Mouse (Mus musculus): Measurements from ENCODE around the gene Slfn2. TPM values are rescaled to one million over a fixed set of nuclear protein-coding genes. Genes with fewer than 3 reads are reported as not detected.

Gene Slfn2
- total RNA-seq, 2 experiments from 2014 or later, result 39.4 to 43.8 TPM

DNA sequence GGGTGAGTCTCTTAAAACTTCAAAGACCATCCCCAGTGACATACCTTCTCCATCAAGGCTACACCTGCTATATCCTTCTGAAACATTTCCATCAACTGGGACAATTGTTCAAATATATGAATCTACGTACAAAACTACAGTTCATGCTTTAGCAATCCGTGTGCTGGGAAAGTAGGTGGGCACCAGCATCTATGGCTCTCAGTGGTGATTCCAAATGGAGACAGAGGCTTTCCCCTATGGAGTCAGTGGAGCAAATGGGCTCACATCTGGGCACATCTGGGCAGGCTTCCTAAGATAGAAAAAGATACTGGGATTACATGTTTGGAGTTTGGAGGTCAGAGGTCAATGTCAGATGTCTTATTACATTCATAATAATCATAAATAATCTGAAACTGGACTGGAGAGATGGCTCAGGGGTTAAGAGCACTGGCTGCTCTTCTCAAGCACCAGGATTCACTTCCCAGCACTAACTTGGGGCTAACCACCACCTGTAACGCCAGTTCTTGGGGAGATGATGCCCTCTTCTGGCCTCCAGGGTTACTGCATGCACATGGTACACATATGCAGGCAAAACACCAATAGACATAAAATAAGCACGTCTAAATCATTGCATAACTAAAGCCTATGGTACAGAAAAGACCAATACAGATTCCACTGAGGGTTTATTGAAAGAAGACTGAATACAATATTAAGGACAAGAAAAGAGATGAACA, 3.2 kb downstream of the Slfn2 start:
- ATAC-seq (replicated peaks; ENCODE audit: low FRiP score, poor library complexity, severe bottlenecking), result no peak

DNA sequence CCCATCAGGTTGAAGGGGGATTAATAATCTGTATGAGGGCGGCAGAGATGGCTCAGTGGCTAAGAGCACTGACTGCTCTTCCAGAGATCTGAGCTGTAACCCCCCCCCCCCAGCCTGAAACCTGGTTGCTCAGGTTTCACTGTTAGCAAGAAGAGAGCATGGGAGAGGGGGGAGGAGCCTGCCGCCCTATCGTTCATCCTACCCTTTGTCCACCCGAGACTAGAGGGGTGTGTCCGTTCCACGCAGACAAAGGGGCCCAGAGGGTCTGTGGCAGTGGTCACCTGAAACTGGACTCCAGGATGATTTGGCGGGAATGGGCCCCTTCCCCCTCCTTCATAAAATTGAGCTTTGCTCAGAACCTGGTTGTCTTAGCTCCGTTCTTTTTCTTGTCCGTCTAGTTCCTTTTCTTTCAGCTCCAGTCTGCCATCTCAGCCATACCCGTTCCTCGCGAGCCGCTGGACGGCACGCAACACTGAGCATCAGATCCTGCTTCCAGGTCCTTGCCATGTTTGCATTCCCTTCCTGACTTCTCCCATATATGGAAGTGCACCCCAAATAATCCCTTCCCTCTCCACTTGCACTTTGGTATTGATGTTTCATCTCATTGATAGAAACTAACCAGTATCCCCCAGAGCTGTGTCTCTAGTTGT, 5.5 kb downstream of the Slfn2 start:
- ATAC-seq (replicated peaks; ENCODE audit: low FRiP score, poor library complexity, severe bottlenecking), result no peak

DNA sequence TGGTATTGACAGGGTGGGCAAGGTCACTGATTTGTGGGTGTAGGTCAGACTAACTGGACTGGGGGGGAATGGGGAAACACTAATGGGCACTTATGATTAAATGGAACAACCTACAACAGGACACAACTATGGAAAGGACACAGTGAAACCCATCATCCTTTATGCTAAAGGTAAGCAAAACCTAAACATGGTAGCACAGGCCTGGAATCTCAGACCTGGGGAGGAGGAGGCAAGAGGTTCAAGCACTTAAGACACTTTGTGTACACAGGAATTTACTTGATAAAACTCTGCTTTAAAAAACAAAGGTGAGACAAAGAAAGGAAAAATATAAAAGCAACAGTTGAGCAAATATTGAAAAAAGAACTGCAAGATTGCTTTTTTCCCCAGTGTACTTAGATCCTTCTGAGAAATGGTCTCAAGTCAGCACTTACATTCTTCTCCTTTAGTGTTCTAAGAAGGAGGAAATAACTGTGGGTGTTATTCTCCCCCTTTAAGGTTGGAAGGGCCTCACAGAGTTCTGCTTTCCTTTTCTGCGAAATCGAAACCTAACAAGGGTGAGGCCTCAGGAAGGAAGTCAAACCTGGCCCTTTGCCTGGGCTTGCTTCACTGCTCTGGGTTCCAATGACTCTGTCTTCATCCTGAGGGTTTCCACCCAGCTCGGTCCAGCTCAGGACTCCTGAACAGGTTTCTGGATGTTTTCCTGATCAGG, 13.0 kb downstream of the Slfn2 start:
- ATAC-seq (replicated peaks; ENCODE audit: low FRiP score, poor library complexity, severe bottlenecking), result no peak

DNA sequence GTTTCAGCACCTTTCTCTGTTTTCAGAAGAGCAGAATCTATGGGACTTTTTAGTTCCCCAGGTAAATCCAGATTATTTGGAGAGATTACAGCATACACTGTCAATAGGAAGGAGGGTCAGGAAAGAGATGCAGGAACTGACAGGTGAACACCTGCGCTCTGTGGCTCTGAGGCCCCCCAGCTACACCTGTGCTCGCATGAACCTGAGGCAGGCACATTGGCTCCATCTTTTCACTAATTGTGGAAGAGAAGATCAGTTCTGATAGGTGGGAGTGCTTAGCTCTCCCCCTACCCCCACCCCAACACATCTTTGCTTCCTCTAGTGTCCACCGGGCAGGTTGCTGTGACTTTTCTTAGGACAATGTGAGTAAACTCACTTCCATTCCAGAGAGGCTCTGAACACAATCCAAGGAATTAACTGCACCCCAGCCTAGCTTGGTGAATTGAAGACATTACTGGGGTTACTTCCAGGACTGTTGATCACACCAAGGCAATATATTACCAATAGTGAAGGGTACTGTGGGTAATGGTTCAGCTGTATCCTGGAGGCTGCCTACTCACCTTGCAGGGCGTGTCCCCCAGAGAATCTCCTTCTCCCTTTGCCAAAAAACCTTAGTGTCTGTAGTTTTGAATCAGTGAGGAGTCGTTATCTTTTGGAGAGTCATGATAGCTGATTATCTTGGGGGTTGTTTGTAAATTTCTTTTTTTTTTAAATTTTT, 13.7 kb downstream of the Slfn2 start:
- no peak for ATAC-seq (replicated peaks; ENCODE audit: low FRiP score, poor library complexity, severe bottlenecking)

DNA sequence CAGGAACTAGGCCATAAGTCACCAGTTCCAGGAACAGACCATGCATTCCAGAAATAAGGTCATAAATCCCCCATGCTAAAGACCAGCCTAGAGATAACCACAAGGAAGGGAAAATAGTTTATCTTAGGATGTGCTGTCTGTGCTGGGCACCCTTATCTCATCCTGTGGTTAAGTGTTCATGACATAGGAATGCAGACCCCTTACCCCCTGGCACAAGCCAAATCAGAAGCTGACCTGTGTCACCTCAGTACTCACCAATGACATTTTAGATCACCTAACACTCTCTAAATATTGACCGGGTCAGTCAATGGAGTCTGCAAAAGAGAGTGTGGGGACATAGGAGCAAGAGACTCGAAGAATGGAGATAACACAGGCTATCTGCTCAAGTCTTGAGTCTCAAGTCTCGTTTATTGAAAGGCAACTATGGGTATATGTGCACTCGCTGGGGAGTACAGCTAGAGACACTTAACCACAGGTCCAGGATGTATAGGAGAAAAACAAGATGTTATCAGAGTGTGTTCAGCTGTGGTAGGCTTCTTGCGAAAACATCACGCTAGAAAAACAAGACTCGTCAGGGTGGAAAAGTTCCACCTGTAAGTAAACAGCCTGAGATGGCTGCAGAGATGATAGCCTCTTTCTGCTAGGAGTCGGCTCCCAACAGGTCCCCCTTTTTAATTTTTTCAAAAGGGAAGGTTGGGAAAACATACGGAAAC, 14.7 kb downstream of the Slfn2 start:
- ATAC-seq (replicated peaks; ENCODE audit: low FRiP score, poor library complexity, severe bottlenecking), result no peak

DNA sequence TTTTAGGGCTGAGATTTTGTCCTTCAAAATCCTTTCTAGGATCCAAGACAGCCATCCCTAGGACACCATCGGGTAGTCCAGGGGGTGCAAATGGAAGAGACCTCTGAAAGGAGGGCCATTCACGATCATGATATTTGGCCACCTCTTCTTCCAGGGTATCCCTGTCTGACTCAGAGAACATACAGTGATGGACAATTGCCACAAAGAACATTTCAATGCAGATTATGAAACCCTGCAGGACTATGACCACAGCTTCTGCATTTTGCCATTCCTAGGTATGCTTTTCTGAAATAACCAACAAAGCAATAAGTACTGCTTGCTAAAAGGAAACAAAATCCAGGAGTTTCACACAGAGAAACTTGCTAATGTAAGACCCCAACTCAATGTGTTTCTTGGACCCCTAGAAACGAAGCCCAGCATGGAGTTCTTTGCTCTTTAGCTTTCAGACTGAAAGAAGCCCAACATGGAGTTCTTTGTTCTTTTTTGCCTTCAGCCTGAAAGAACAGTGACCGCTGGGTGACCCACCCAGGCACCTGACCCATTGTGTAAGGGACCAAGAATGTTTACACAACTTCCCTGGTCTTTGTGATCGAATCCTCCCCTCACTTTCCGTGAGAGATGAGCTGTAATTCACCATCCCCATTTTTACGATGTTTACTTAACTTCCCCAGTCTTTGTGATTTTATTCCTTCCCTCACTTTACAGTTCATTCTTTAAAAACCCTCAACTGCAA, 18.0 kb downstream of the Slfn2 start:
- no peak for ATAC-seq (replicated peaks; ENCODE audit: low FRiP score, poor library complexity, severe bottlenecking)

DNA sequence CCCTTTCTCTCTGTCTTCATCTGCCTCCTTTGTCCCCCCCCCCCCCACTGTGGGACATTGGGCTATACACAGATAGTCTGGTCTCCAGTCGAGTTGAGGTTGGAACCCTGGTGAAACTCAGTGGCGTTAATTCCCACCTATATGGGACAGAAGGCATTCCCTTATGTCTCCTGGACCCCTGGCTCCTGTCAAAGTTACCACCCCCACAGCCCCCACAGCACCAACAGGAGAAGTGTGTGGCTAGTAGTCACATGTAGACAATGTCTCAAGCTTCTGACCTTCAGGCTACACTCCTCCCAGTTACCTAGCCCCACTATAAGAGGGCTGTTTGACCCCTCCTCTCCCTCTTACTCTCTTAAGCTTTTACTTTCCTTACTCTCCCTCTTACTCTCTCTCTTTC, 19.2 kb downstream of the Slfn2 start:
- no peak for ATAC-seq (replicated peaks; ENCODE audit: low FRiP score, poor library complexity, severe bottlenecking)

DNA sequence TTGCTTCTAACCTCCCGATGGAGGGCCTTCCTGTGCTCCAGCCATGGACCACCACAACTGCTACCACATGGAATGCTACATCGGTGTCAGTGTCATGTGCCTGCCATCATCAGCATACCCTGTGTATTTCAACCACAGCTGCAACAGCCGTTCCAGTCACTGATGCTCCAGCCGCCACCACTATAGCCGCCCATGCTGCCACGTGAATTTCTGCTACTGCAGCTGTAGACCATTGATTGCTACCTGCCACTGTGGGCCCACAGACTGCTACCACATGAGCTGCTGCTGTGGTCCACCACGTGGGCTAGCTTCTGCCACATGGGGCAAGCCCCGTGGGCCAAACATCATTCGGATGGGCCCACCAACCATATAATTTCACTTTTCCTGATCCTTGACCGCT, 19.8 kb downstream of the Slfn2 start:
- no peak for ATAC-seq (replicated peaks; ENCODE audit: low FRiP score, poor library complexity, severe bottlenecking)

DNA sequence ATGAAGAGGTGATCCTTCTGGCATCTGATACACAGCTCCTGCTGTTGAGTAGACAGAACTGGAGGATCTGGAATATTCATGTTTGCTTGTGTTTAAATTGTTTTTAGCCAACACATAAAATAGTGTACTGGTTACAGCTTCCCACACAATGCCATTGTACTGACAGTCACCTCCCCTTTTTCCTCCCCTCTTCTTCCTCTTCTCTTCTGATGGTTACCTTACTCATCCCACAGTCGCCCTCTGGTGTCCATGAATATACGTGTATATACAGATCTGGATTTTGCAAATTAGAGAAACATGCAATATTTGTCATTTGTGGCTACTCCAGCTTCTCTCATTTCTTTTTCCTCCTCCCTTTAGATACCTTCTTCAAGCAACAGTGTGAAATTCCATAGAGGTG, 50.2 kb downstream of the Slfn2 start:
- no peak for ATAC-seq (replicated peaks; ENCODE audit: low FRiP score, poor library complexity, severe bottlenecking)

DNA sequence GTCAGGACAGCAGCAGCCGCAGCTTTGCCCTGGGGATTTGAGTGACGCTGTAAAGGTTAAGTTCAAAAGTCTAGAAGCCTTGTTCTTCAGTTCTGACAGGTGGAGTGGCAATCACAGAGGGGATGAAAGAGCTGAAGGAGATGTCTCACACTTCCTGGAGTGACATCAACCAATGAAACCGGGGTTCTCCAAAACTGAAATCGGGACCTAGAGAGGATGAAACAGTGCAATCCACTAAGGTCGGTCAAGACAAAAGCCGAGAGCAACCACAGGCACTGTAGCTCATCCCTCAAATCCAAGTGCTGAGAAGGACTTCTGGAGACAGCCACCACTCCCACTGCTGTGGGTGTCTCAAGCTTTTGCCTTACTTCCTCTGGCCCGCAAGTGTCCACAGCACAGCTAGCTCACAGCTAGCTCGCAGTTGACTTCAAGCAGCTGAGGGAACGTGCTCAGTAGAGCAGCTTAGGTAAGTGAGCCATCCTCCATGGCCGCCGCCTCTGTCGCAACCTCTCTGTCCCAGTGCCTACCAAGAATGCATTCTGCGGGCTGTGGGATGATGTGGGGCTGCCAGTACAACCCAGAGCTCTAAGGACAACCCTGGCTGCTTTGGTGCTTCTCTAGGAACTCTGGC, 51.8 kb downstream of the Slfn2 start, which contains the start of gene Slfn1:
Gene Slfn1, plus strand, starts transcription at position 253 of the 631 bp plus-strand sequence.
- ATAC-seq (replicated peaks; ENCODE audit: low FRiP score, poor library complexity, severe bottlenecking), result 0 out of 2 replicates have a peak, but pooled peaks have one; percentile 34

DNA sequence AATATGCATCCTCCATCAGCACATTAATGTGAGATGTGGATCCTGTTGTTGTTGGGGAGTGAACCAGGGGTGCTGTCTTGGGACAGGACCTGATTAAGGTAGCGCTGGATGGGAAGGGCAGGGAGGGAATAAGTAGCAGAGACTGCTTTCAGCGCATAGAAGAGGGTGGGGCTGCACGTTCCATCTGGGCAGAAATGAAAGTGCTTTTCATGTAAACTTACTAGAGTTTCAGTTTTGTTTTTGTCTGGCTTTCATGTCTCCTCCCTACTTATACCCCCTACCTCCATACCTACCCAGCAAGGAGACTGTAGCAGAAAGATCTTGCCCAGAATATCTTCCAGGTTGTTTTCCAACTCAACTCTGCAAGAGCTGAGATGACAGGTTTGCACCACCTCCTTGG, 53.1 kb downstream of the Slfn2 start:
- no peak for ATAC-seq (replicated peaks; ENCODE audit: low FRiP score, poor library complexity, severe bottlenecking)

Other genes with a start within 250 kb of the Slfn2 start
- gene Rffl, start 193.9 kb upstream of the Slfn2 start, total RNA-seq (2015; ENCODE audit: low replicate concordance), result 57.4 and 59.5 TPM in 2 replicates
- 78.4 and 78.7 TPM in 2 replicates for gene Rffl, start 193.9 kb upstream of the Slfn2 start, total RNA-seq (2017; ENCODE audit: low replicate concordance)
- gene Rad51d, start 174.5 kb upstream of the Slfn2 start, total RNA-seq (2015; ENCODE audit: low replicate concordance), result 2.9 and 5.9 TPM in 2 replicates
- gene Rad51d, start 174.5 kb upstream of the Slfn2 start, total RNA-seq (2017; ENCODE audit: low replicate concordance), result 4.4 and 4.5 TPM in 2 replicates
- gene Fndc8, start 173.0 kb upstream of the Slfn2 start, total RNA-seq (2015; ENCODE audit: low replicate concordance), result not detected in 2 replicates
- gene Fndc8, start 173.0 kb upstream of the Slfn2 start, total RNA-seq (2017; ENCODE audit: low replicate concordance), result not detected in 2 replicates
- 2.5 and 7.1 TPM in 2 replicates for gene Nle1, start 156.7 kb upstream of the Slfn2 start, total RNA-seq (2015; ENCODE audit: low replicate concordance)
- gene Nle1, start 156.7 kb upstream of the Slfn2 start, total RNA-seq (2017; ENCODE audit: low replicate concordance), result 1.1 and 2.6 TPM in 2 replicates
- gene Unc45b, start 154.6 kb upstream of the Slfn2 start, total RNA-seq (2015; ENCODE audit: low replicate concordance), result not detected in 2 replicates
- gene Unc45b, start 154.6 kb upstream of the Slfn2 start, total RNA-seq (2017; ENCODE audit: low replicate concordance), result not detected in 2 replicates
- gene Slfn5, start 113.8 kb upstream of the Slfn2 start, total RNA-seq (2015; ENCODE audit: low replicate concordance), result 4.6 and 7.6 TPM in 2 replicates
- gene Slfn5, start 113.8 kb upstream of the Slfn2 start, total RNA-seq (2017; ENCODE audit: low replicate concordance), result 4.5 and 5.5 TPM in 2 replicates
- gene Slfn9, start 73.3 kb upstream of the Slfn2 start, total RNA-seq (2015; ENCODE audit: low replicate concordance), result 6.8 and 10.1 TPM in 2 replicates
- 6.0 and 6.1 TPM in 2 replicates for gene Slfn9, start 73.3 kb upstream of the Slfn2 start, total RNA-seq (2017; ENCODE audit: low replicate concordance)
- 6.5 and 22.2 TPM in 2 replicates for gene Slfn8, start 44.3 kb upstream of the Slfn2 start, total RNA-seq (2015; ENCODE audit: low replicate concordance)
- 2.9 and 4.7 TPM in 2 replicates for gene Slfn8, start 44.3 kb upstream of the Slfn2 start, total RNA-seq (2017; ENCODE audit: low replicate concordance)
- gene Slfn1, start 51.7 kb downstream of the Slfn2 start, total RNA-seq (2015; ENCODE audit: low replicate concordance), result 4.2 and 22.3 TPM in 2 replicates
- gene Slfn1, start 51.7 kb downstream of the Slfn2 start, total RNA-seq (2017; ENCODE audit: low replicate concordance), result 6.9 and 12.3 TPM in 2 replicates
- 21.3 and 75.9 TPM in 2 replicates for gene Slfn4, start 110.1 kb downstream of the Slfn2 start, total RNA-seq (2015; ENCODE audit: low replicate concordance)
- 4.2 and 12.1 TPM in 2 replicates for gene Slfn4, start 110.1 kb downstream of the Slfn2 start, total RNA-seq (2017; ENCODE audit: low replicate concordance)
- gene Slfn3, start 126.2 kb downstream of the Slfn2 start, total RNA-seq (2015; ENCODE audit: low replicate concordance), result 5.0 and 19.3 TPM in 2 replicates
- 12.3 and 35.9 TPM in 2 replicates for gene Slfn3, start 126.2 kb downstream of the Slfn2 start, total RNA-seq (2017; ENCODE audit: low replicate concordance)
- 86.4 and 88.3 TPM in 2 replicates for gene Slfn14, start 221.6 kb downstream of the Slfn2 start, total RNA-seq (2015; ENCODE audit: low replicate concordance)
- 93.6 and 106 TPM in 2 replicates for gene Slfn14, start 221.6 kb downstream of the Slfn2 start, total RNA-seq (2017; ENCODE audit: low replicate concordance)
- gene Ap2b1, start 233.9 kb downstream of the Slfn2 start, total RNA-seq (2015; ENCODE audit: low replicate concordance), result 42.3 and 43.6 TPM in 2 replicates
- gene Ap2b1, start 233.9 kb downstream of the Slfn2 start, total RNA-seq (2017; ENCODE audit: low replicate concordance), result 49.8 and 49.9 TPM in 2 replicates
- gene Pex12, start 237.5 kb downstream of the Slfn2 start, total RNA-seq (2015; ENCODE audit: low replicate concordance), result 1.1 and 2.5 TPM in 2 replicates
- gene Pex12, start 237.5 kb downstream of the Slfn2 start, total RNA-seq (2017; ENCODE audit: low replicate concordance), result 2.2 TPM in 1 of 2 replicates, not detected in the other

Data from erythroid progenitor cell, adult 5-6 weeks (primary cell).